Mouse (Mus musculus) c-Kit-positive CD71-negative TER-119-negative erythroid progenitor cells, embryonic 14.5 days (primary cell): ENCODE results near the gene Rnf130.

ENCODE experiments used
- DNase-seq: peaks from one replicate; pipeline ENCODE4 v3.0.0-alpha.2; 2013; ENCODE audit warnings: low read depth

The Rnf130 gene

GRCm38 (mm10) chr11:50025721-50026520 lies 775 bp downstream of the Rnf130 start:
- DNase-seq = no peak

- no peak for DNase-seq
These were observed 1.5 kb downstream of the Rnf130 start for GRCm38 (mm10) chr11:50026521-50027090.

GRCm38 (mm10) chr11:50028416-50028815 lies 3.3 kb downstream of the Rnf130 start:
- DNase-seq = no peak

- DNase-seq = no peak
These were observed 9.0 kb downstream of the Rnf130 start for GRCm38 (mm10) chr11:50034155-50034554.

GRCm38 (mm10) chr11:50035726-50036125 lies 10.6 kb downstream of the Rnf130 start:
- no peak for DNase-seq

- no peak for DNase-seq
These were observed 11.8 kb downstream of the Rnf130 start for GRCm38 (mm10) chr11:50036781-50037460.

GRCm38 (mm10) chr11:50038757-50039156 lies 13.6 kb downstream of the Rnf130 start:
- no peak for DNase-seq

- DNase-seq = no peak
These were observed 16.0 kb downstream of the Rnf130 start for GRCm38 (mm10) chr11:50041148-50041547.

GRCm38 (mm10) chr11:50042345-50042997 lies 17.3 kb downstream of the Rnf130 start:
- DNase-seq = no peak

GRCm38 (mm10) chr11:50044454-50044853 lies 19.3 kb downstream of the Rnf130 start:
- DNase-seq = no peak

GRCm38 (mm10) chr11:50047610-50048009 lies 22.5 kb downstream of the Rnf130 start:
- no peak for DNase-seq

GRCm38 (mm10) chr11:50048115-50048514 lies 23.0 kb downstream of the Rnf130 start:
- no peak for DNase-seq

GRCm38 (mm10) chr11:50050392-50050791 lies 25.2 kb downstream of the Rnf130 start:
- no peak for DNase-seq

GRCm38 (mm10) chr11:50057713-50058112 lies 32.6 kb downstream of the Rnf130 start:
- no peak for DNase-seq

- no peak for DNase-seq
These were observed 33.1 kb downstream of the Rnf130 start for GRCm38 (mm10) chr11:50058277-50058676.

GRCm38 (mm10) chr11:50059045-50059444 lies 33.9 kb downstream of the Rnf130 start:
- DNase-seq = no peak

GRCm38 (mm10) chr11:50062116-50062515 lies 37.0 kb downstream of the Rnf130 start:
- no peak for DNase-seq

GRCm38 (mm10) chr11:50066088-50066487 lies 40.9 kb downstream of the Rnf130 start:
- no peak for DNase-seq

GRCm38 (mm10) chr11:50073830-50074229 lies 48.7 kb downstream of the Rnf130 start:
- DNase-seq = no peak

GRCm38 (mm10) chr11:50076756-50077155 lies 51.6 kb downstream of the Rnf130 start:
- no peak for DNase-seq

GRCm38 (mm10) chr11:50081365-50082190 lies 56.4 kb downstream of the Rnf130 start:
- DNase-seq = no peak

GRCm38 (mm10) chr11:50086211-50086610 lies 61.1 kb downstream of the Rnf130 start:
- no peak for DNase-seq
